Mouse (Mus musculus): ENCODE results near the gene Elmo1.

Elmo1 gene

GRCm38 (mm10) chr13:20472891-20473539 lies 382.6 kb downstream of the Elmo1 start:
- peak; percentile 6 for DNase-seq (ENCODE audit: low spot score)

GRCm38 (mm10) chr13:20473641-20474078 lies 383.3 kb downstream of the Elmo1 start:
- no peak for DNase-seq (ENCODE audit: low spot score)

DNA sequence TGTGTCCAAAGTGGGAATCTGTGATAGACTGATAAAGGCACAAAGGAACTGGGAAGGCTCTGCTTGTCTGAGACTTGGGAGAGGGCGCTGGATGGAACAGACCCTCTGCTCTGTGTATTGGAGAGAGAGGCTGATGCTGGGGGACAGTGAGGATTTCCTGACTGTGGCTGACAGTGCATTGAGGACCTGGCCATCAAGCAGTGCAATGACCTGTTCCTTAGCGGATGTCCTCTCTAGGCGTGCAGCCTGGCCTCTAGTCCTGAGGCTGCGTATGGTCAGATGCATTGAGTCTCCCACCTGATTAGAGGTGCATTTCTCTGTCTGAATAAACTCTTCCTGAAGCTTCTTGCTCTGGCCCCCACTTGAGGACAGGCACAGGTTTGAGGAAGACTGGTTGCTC lies 384.2 kb downstream of the Elmo1 start:
- DNase-seq (ENCODE audit: low spot score) = no peak

GRCm38 (mm10) chr13:20481805-20482204 lies 391.4 kb downstream of the Elmo1 start:
- no peak for DNase-seq (ENCODE audit: low spot score)

DNA sequence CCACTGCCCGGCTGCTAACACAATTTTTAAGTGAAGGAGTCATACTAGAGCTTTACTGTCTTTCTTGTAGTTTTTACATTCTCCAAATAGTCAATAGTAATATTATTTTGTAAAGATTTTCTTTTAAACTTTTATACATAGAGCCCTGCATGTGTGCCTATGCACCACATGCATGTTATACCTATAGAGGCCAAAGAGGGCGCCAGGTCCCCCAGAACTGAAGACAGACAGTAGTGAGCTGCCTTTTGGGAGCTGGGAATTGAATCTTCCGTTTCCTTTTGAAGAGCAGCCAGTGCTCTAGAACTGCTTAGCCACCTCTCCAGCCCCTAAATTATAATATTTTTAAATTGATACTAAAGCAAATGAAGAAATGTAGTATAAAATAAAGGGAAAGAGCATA lies 398.7 kb downstream of the Elmo1 start:
- peak; percentile 37 for DNase-seq (ENCODE audit: low spot score)

- peak; percentile 82 for DNase-seq (ENCODE audit: low spot score)
Observed at GRCm38 (mm10) chr13:20489698-20490417, 399.5 kb downstream of the Elmo1 start.

- DNase-seq (ENCODE audit: low spot score) = no peak
Observed at GRCm38 (mm10) chr13:20490860-20491594, 400.6 kb downstream of the Elmo1 start.

- DNase-seq (ENCODE audit: low spot score) = no peak
Observed at GRCm38 (mm10) chr13:20491666-20492065, 401.3 kb downstream of the Elmo1 start.

GRCm38 (mm10) chr13:20494047-20494739 lies 403.8 kb downstream of the Elmo1 start:
- DNase-seq (ENCODE audit: low spot score) = no peak

GRCm38 (mm10) chr13:20501923-20502322 lies 411.5 kb downstream of the Elmo1 start:
- no peak for DNase-seq (ENCODE audit: low spot score)

DNA sequence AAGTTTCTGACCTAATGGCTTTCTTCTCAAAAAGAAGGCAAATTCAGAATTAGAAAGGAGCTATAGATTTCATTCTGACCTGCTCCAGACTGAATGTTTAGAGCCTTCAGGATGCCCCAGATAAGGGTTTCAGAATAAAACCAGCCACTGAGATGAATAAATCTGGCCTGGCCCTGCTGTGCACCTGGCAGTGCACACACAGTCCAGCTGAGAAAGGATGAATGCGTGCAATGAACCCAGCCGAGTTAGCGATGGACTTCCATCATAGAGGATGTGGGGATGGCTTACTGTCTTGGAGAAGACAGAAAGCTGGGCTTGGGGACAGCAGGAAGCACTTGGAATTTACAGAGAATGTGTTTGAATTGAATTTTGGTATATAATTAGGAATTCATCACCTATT lies 413.0 kb downstream of the Elmo1 start:
- DNase-seq (ENCODE audit: low spot score) = no peak

GRCm38 (mm10) chr13:20507381-20508129 lies 417.2 kb downstream of the Elmo1 start:
- DNase-seq (ENCODE audit: low spot score) = no peak

- DNase-seq (ENCODE audit: low spot score) = no peak
Observed at GRCm38 (mm10) chr13:20511026-20511425, 420.6 kb downstream of the Elmo1 start.

DNA sequence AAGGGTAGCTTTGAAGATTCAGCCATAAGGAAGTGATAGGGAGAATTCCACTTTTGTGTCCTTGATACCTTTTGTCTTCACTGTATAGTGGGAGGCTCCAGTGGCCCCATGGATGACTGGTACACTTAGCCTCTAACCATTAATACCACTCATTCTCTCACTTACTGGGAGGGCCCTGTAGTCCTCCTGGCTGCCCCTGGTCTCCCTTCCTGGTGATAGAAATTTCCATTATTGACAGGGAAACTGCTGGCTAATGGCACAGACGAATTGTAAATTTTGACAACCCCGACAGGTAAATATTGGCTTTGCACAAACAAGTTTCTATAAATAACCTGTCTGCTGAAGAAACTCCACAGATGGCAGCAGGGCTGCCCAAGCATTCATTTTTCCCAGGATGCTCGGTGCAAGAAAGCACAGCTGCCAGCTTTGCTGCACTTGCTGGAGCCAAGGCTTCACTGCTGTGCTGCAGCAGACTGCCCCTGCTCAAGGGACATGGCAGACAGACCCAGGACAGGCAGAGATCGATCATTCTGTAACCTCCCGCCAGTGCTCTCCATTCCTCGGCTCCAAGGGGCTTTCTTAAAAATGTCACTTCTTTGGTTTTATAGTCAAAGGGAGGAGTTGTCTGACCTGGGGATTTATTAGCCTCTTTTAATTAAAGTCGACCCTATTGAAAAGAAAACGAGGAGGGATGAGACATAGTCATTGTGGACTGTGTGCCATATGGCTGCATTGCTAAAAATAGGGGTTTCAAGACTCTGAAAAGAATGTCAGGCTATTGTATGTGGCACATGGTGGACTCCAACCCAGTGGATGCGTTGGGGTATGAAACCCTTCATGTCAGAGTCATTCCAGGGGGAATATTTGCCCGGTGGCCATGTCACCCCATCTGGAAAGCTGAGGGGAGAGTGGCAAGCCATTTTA lies 422.2 kb downstream of the Elmo1 start:
- peak; percentile 43 for DNase-seq (ENCODE audit: low spot score)

- no peak for DNase-seq (ENCODE audit: low spot score)
Observed at GRCm38 (mm10) chr13:20514721-20515120, 424.3 kb downstream of the Elmo1 start.

GRCm38 (mm10) chr13:20516096-20516495 lies 425.7 kb downstream of the Elmo1 start:
- no peak for DNase-seq (ENCODE audit: low spot score)

- no peak for DNase-seq (ENCODE audit: low spot score)
Observed at GRCm38 (mm10) chr13:20517702-20518101, 427.3 kb downstream of the Elmo1 start.

DNA sequence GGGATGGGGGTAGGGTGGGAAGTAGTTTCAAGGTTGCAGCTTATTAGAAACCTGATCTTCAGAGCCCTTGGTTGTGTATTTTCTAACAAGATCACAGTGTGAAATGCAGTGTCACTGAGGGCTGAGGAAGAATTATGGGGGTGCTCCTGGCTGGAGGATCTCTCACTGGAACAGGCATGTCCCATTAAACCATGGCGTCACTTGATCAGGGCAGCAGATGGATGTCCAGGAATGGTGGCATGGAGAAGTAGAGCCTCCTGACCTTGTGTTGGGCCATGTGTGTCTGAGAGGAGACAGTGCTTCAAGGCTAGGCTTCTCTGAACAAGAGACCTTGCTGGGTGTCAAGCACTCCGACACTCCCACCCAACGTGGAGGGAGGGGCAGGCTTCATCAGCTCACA lies 431.1 kb downstream of the Elmo1 start:
- DNase-seq (ENCODE audit: low spot score) = no peak

DNA sequence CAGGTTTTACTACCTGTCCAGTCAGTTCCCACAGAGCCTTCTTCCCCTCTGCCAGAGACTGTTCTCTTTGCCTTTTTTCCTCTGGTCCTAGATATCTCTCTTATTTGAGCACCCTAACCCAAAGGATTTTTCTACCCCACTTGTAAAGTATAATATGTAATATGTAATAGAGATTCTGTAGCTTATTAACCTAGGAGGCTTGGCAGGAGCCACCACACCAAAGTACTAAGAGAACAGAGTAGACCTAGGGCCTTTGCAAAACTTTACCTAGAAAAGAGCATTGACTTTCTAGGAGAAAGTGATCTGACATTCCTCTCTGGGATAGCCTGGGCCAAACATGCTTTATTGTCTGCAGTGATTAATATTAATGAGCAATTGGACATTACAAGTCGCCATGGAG lies 433.3 kb downstream of the Elmo1 start:
- no peak for DNase-seq (ENCODE audit: low spot score)

- DNase-seq (ENCODE audit: low spot score) = no peak
Observed at GRCm38 (mm10) chr13:20525844-20526243, 435.4 kb downstream of the Elmo1 start.

DNA sequence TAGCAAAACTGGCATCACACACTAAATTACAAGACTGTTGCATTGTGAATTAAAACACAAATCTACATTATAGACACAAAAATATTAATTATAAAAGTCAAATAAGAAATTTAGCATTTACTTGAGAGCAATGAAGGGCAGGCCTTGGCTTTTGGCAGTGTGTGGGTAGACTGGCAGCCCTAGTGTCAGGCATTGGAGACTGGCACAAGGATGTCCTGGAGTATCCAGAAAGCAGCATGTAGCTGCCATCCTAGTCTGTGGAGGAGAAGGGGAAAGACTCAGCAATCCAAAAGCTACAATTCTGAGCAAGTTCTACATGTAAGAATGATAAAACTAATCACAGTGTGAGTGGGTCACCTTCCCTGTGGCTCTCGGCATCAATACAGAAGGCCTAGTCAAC lies 446.7 kb downstream of the Elmo1 start:
- no peak for DNase-seq (ENCODE audit: low spot score)
